Mouse (Mus musculus): ENCODE data around the gene Hebp1.

- TF ChIP-seq CTCF (IDR thresholded peaks at IDR 0.05; ENCODE audit: extremely low read depth, insufficient read length, insufficient replicate concordance, low read depth, low read length) (peak; percentile 87; the same call in 1 of the 2 replicates), POLR2A (IDR thresholded peaks at IDR 0.05; ENCODE audit: low read depth, low read length) (no peak)
These were observed 109.9 kb downstream of the Hebp1 start for GRCm38 (mm10) chr6:135087721-135088451.
